Mouse (Mus musculus) embryonic fibroblast, embryonic 13.5 days (primary cell): ENCODE data around the gene Lmna. TPM values are rescaled to one million over a fixed set of nuclear protein-coding genes. Genes with fewer than 3 reads are reported as not detected.

ENCODE experiments used
- H3K27ac ChIP-seq: 2 replicates; pipeline ENCODE4 v1.5.1; 2012; ENCODE audit warnings: low read length, control low read depth, inconsistent platforms; ENCODE audit not compliant: insufficient read depth
- H3K4me1 ChIP-seq: 2 replicates; pipeline ENCODE4 v1.6.1; 2011; ENCODE audit warnings: low read length; ENCODE audit not compliant: control insufficient read depth, insufficient read depth
- H3K4me3 ChIP-seq: 2 replicates; pipeline ENCODE4 v1.5.1; 2011; ENCODE audit warnings: mild to moderate bottlenecking, control low read depth, low read length; ENCODE audit not compliant: insufficient read depth
- CTCF ChIP-seq: IDR thresholded peaks from 2 replicates; pipeline ENCODE4 v1.5.1; 2011; ENCODE audit warnings: mild to moderate bottlenecking, control low read depth, low read length, moderate library complexity, borderline replicate concordance; ENCODE audit not compliant: insufficient read depth
- POLR2A ChIP-seq: IDR thresholded peaks from 2 replicates; pipeline ENCODE4 v1.6.1; 2011; ENCODE audit warnings: low read depth, mild to moderate bottlenecking, control low read depth, low read length, moderate library complexity
- polyA plus RNA-seq: library from polyadenylated mRNA; stranded (reverse); fragments of >200 nt; gene quantifications from 2 replicates; pipeline ENCODE4 v1.2.4, GENCODE M21; 2011; ENCODE audit warnings: low read depth; ENCODE audit not compliant: missing spikeins, insufficient read length

Gene Lmna
- polyA plus RNA-seq = 401 and 426 TPM in 2 replicates

GRCm38 (mm10) chr3:88509692-88510420 is at the start of gene Lmna:
TSS of gene Lmna (minus strand) at chr3:88509956.
- peak within 1 kb of the TSS; percentile 75 for H3K27ac ChIP-seq
- TF ChIP-seq CTCF (peak; percentile 38; the same call in 1 of the 2 replicates), POLR2A (peak; percentile 85)
- H3K4me3 ChIP-seq = peak within 1 kb of the TSS; percentile 45
- H3K4me1 ChIP-seq = peaks cover 34% of the 10 kb centered on the region

DNA sequence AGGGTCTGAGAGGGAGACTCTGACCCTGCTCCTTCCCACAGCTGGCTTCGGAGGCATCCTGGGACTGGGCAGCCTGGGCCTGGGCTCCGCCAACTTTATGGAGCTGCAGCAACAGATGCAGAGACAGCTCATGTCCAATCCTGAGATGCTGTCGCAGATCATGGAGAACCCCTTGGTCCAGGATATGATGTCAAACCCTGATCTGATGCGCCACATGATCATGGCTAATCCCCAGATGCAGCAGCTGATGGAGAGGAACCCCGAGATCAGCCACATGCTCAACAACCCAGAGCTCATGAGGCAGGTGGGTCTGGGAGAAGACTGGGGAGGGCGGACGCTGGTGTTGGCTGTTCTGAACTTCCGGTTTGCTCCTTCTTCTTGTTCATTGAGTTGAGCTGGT is 46.9 kb upstream of the Lmna start:
- H3K27ac ChIP-seq = no peak overlapping the region
- no peaks in the 10 kb centered on the region for H3K4me1 ChIP-seq
- no peak overlapping the region for H3K4me3 ChIP-seq
- no peak for TF ChIP-seq POLR2A
- TF ChIP-seq CTCF = no peak

DNA sequence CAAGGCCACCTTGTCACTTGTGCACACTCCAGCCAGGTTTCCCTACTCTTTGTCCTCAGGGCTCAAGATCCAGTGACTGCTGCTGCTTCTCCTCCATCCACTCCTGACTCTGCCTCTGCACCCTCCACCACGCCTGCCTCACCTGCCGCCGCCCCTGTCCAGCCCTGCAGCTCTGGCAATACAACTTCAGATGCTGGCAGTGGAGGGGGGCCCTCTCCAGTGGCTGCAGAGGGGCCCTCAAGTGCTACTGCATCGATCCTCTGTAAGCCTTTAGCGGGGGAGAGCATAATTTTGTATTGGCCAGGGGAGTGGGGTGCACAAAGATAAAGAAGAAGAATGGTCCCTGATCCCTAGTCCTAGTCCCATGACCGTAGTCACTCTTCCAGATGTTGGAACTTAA is 46.0 kb upstream of the Lmna start:
- Histone ChIP-seq H3K4me3 (no peak overlapping the region), H3K4me1 (no peaks in the 10 kb centered on the region), H3K27ac (no peak overlapping the region)
- TF ChIP-seq CTCF = no peak

DNA sequence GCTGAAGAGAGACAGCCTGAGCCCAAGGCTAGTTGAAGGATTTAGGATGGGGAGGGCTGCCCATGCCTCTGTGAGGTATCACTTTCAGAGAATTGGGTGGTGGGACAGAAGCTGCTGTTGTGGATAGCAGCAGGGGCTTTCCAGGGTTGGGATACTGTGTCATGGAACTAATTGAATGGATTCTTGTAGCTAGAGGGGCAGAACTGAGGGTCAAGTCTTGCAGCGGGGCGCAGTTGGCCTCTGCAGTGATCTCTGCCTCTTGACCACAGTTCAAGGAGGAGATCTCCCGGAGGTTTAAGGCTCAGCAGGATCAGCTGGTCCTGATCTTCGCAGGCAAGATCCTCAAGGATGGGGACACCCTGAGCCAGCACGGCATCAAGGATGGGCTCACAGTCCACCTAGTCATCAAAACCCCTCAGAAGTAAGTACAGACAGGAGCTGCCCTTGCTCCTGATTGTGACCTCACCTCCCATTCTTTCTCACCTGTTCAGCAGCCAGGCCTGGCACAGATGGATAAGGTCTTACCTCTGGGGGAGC is 45.4 kb upstream of the Lmna start:
- Histone ChIP-seq H3K4me3 (no peak overlapping the region), H3K4me1 (no peaks in the 10 kb centered on the region), H3K27ac (no peak overlapping the region)
- TF ChIP-seq POLR2A (no peak), CTCF (no peak)

GRCm38 (mm10) chr3:88553880-88554586 is 44.3 kb upstream of the Lmna start:
- H3K4me1 ChIP-seq = no peaks in the 10 kb centered on the region
- peak overlapping the region; percentile 85 for H3K4me3 ChIP-seq
- TF ChIP-seq POLR2A (no peak), CTCF (no peak)
- H3K27ac ChIP-seq = peak overlapping the region; percentile 69

- peak within 1 kb of the TSS; percentile 97 for H3K27ac ChIP-seq
Observed at GRCm38 (mm10) chr3:88553525-88553879, 43.7 kb upstream of the Lmna start, which contains the start of gene Ubqln4. TSS of gene Ubqln4 (plus strand) at chr3:88553758.

DNA sequence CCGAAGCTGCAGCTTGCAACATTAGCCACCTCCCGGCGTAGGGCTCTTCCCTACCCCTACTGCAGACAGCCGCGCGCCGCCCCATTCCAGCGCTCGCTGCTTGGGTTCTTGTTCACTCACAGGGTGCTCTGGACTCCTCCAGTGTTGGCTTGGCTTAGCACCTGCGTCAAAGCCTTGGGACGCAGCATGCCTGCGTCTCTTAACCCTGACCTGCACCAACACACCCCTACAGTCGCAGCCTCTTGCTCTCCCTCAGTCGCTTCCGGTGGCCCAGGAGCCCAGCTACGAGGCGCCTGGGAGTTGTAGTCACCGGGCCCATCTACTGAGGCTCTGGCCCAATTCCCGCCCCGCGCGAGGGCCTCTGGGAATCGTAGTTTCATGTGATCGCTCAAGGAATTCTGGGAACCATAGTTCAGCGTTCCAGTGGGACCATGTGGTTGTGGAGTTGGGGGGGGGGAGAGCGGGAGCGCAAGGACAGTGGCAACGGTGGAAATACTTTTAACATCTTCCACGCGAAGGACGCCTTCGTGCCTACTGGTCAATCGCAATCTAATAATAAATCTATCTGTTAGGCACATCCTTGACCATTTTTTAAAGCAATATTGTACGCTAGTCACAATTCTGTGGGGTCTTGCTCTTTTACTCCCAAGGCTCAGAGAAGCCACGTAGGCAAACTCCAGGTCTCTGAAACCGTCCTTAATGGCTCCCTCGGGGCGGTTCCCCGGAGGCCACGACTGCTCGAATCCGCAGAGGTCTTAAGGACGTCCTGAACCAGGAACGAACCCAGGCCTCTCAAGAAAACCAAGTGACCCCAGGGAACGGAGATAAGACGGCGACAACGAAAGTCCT is 43.1 kb upstream of the Lmna start, which contains the start of gene Lamtor2:
Gene Lamtor2, minus strand, starts transcription at position 399 of the 849 bp plus-strand sequence.
- Histone ChIP-seq H3K4me1 (no peaks in the 10 kb centered on the region), H3K4me3 (peak within 1 kb of the TSS; percentile 85), H3K27ac (peak within 1 kb of the TSS; percentile 97)
- TF ChIP-seq CTCF = no peak
- TF ChIP-seq POLR2A = peak; percentile 74

More at GRCm38 (mm10) chr3:88553525-88553879, 43.7 kb upstream of the Lmna start, which contains the start of gene Ubqln4:
- Histone ChIP-seq H3K4me1 (no peaks in the 10 kb centered on the region), H3K4me3 (peak within 1 kb of the TSS; percentile 85)
- peak; percentile 48 for TF ChIP-seq CTCF
- peak; percentile 69 for TF ChIP-seq POLR2A

GRCm38 (mm10) chr3:88552082-88552645 is 42.4 kb upstream of the Lmna start:
- peak overlapping the region; percentile 74 for H3K4me3 ChIP-seq
- H3K4me1 ChIP-seq = no peaks in the 10 kb centered on the region
- H3K27ac ChIP-seq = peak overlapping the region; percentile 32; the same call in 1 of the 2 replicates
- TF ChIP-seq CTCF (no peak), POLR2A (no peak)

GRCm38 (mm10) chr3:88551586-88551985 is 41.8 kb upstream of the Lmna start:
- H3K4me1 ChIP-seq = no peaks in the 10 kb centered on the region
- H3K4me3 ChIP-seq = peak overlapping the region; percentile 74
- TF ChIP-seq CTCF (no peak), POLR2A (no peak)
- no peak overlapping the region for H3K27ac ChIP-seq
